Mouse (Mus musculus) embryonic facial prominence, embryonic 14.5 days (tissue): ENCODE measurements around the gene 4921536K21Rik. TPM values are rescaled to one million over a fixed set of nuclear protein-coding genes. Genes with fewer than 3 reads are reported as not detected.
A peak's percentile ranks its signal among the peaks of the same experiment; 100 is the strongest.

Source experiments
- ATAC-seq: fragments of 200-750 bp; cut with Nextera tagmentation; 2 replicates; pipeline ENCODE4 v1.8.0; 2017; ENCODE audit warnings: low read depth, moderate number of reproducible peaks, moderate TSS enrichment
- DNase-seq: peaks from one replicate; pipeline ENCODE4 v3.0.0-alpha.2; 2015; ENCODE audit warnings: low spot score
- H3K27ac ChIP-seq: fragments of 300-500 bp; sonication (generic); replicated peaks from 2 replicates; pipeline ENCODE4 v1.5.1; 2014; ENCODE audit warnings: low read depth, mild to moderate bottlenecking, low read length, moderate library complexity
- H3K27me3 ChIP-seq: fragments of 300-500 bp; sonication (generic); replicated peaks from 2 replicates; pipeline ENCODE4 v1.6.1; 2014; ENCODE audit warnings: low read length; ENCODE audit not compliant: control insufficient read depth, insufficient read depth
- H3K36me3 ChIP-seq: fragments of 300-500 bp; sonication (generic); 2 replicates; pipeline ENCODE4 v1.6.1; 2014; ENCODE audit warnings: low read length, mixed read lengths; ENCODE audit not compliant: control insufficient read depth, insufficient read depth
- H3K4me1 ChIP-seq: fragments of 300-500 bp; sonication (generic); 2 replicates; pipeline ENCODE4 v1.6.1; 2014; ENCODE audit warnings: antibody characterized with exemption, low read length; ENCODE audit not compliant: control insufficient read depth, insufficient read depth
- H3K4me2 ChIP-seq: fragments of 300-500 bp; sonication (generic); 2 replicates; pipeline ENCODE4 v1.6.1; 2014; ENCODE audit warnings: low read depth, mild to moderate bottlenecking, low read length, moderate library complexity, mixed read lengths
- H3K4me3 ChIP-seq: fragments of 300-500 bp; sonication (generic); 2 replicates; pipeline ENCODE4 v1.5.1; 2014; ENCODE audit warnings: low read depth, mild to moderate bottlenecking, low read length
- H3K9ac ChIP-seq: fragments of 300-500 bp; sonication (generic); 2 replicates; pipeline ENCODE4 v1.6.1; 2014; ENCODE audit warnings: low read depth, mild to moderate bottlenecking, low read length, moderate library complexity, mixed read lengths
- H3K9me3 ChIP-seq: fragments of 300-500 bp; sonication (generic); 2 replicates; pipeline ENCODE4 v1.6.1; 2016; ENCODE audit warnings: low read length; ENCODE audit not compliant: control insufficient read depth
- WGBS: fragments of 180-500 bp; shearing (Covaris S2); extraction: QIAGEN DNeasy Blood & Tissue Kit; methylation state at CpG from one replicate; pipeline ENCODE4 v1.1.7; 2014; 5-methylcytosine and 5-hydroxymethylcytosine counted together
- polyA plus RNA-seq: library from polyadenylated mRNA; unstranded; fragments of >200 nt; fragmentation: Nextera tagmentation; extraction: Ambion mirVana; gene quantifications from 2 replicates; pipeline ENCODE4 v1.2.1, GENCODE M21; 2014

4921536K21Rik gene
- polyA plus RNA-seq, 1 experiment from 2014 or later, result 0.21 TPM

DNA sequence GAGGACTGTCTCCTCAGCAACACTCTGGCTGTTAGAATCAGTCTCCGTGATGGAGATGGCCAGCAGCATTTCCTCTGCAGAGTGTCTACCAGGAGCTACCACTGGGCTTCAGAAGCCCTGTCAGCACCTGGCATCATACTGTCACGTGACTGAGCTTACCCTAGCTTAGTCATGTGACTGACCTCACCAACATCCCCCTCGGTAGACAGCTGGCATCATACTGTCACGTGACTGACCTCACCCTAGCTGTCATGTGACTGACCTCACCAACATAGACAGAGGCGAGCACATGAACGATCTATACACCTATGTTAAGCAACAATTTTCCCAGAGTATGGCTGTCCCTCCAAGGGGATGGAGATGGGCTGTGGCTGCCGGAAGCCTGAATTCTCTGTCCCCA is 16.2 kb downstream of the 4921536K21Rik start:
- Histone ChIP-seq H3K9me3 (no peaks in the 10 kb centered on the region), H3K27me3 (no peaks in the 10 kb centered on the region), H3K4me3 (no peak overlapping the region), H3K27ac (no peak overlapping the region), H3K4me2 (no peak overlapping the region), H3K36me3 (no peaks in the 10 kb centered on the region), H3K4me1 (no peaks in the 10 kb centered on the region), H3K9ac (no peak overlapping the region)
- no peak for DNase-seq
- WGBS, result 76% methylated on average over 7 of the region's 7 CpGs
- no peak for ATAC-seq

DNA sequence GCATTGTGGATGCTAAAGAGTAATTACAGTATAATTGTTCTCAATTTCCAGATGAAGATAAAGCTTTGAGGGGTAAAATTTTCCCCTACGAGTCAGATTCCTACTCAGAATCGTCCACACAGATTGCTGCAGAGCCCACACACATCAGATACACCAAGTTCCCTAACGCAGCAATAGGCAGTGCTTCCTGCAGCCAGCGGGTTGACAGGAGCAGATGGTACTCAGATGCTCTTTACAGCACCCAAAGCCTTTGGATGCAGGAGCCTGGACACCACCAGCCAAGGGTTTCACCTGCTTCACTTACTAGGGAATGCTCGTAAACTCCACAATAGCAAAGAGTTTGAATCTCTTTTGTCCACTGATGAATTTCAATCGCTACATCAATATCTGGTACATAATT is 18.5 kb downstream of the 4921536K21Rik start:
- DNase-seq (no peak), ATAC-seq (no peak)
- H3K36me3 ChIP-seq, result no peaks in the 10 kb centered on the region
- H3K27ac ChIP-seq, result no peak overlapping the region
- H3K4me3 ChIP-seq, result no peak overlapping the region
- WGBS, result 76% methylated on average over 6 of the region's 6 CpGs
- no peaks in the 10 kb centered on the region for H3K4me1 ChIP-seq
- no peaks in the 10 kb centered on the region for H3K9me3 ChIP-seq
- H3K27me3 ChIP-seq, result no peaks in the 10 kb centered on the region
- H3K9ac ChIP-seq, result no peak overlapping the region
- H3K4me2 ChIP-seq, result no peak overlapping the region

DNA sequence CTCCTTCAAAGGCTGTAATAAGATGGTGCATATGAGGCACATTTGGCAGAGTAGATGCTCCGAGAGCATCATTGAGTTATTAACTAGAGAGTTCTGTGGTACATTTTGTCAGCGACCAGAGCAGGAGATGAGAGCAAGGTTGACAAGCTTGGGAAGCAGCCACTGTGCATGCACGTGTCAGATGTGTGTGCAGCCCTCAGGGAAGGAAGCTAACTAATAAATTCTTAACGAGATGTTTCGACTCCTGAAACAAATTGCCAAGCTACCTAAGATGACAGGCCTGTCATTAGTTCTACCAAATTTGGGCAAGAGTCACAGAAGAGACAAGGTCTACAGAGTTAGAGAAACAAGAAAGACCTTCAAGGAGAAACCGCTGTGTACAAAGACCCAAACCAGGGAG is 30.6 kb downstream of the 4921536K21Rik start:
- Histone ChIP-seq H3K27me3 (peaks cover 18% of the 10 kb centered on the region), H3K9me3 (no peaks in the 10 kb centered on the region), H3K4me3 (peak overlapping the region; percentile 52), H3K27ac (no peak overlapping the region), H3K36me3 (no peaks in the 10 kb centered on the region), H3K4me1 (peaks cover 4% of the 10 kb centered on the region; the same call in 1 of the 2 replicates), H3K9ac (peak overlapping the region; percentile 64; the same call in 1 of the 2 replicates), H3K4me2 (peak overlapping the region; percentile 70)
- ATAC-seq (peak; percentile 6; the same call in 1 of the 2 replicates), DNase-seq (no peak)
- 23% methylated on average over 6 of the region's 6 CpGs for WGBS

DNA sequence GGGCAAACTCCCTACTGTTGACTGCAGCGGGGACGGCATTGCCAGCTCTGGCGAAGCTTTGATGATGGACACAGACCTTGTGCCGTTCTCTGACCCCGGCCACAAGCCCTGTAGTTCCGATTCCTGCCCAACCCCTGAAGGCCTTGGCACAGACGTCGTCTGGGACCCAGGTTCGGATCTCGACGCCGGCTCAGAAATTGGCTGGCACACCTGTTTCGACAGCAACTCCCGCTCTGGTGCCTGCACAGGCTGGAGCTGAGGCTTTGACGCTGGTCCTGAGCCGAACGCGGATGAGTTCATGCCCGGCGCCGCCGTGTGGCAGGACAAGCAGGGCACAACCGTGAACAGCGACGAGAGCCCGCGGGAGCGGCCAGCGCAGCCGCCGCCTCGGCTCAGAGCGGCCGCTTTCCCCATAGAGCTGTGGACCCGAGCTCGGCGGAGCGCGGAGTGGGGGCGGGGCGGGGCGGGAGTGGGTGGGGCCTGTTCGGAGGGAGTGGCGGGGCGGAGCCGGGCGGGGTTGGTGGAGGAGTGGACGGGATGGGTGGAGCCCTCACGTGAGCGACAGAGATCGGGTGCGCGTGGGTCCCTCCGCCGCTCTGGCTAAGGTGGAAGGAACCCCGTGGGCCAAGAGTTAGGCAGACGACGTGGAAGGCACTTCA is 31.3 kb downstream of the 4921536K21Rik start, which contains the start of gene Osbp2:
Gene Osbp2 (minus strand): TSS at position 450 of the 659 bp plus-strand sequence.
- WGBS, result 4% methylated on average over 46 of the region's 58 CpGs

DNA sequence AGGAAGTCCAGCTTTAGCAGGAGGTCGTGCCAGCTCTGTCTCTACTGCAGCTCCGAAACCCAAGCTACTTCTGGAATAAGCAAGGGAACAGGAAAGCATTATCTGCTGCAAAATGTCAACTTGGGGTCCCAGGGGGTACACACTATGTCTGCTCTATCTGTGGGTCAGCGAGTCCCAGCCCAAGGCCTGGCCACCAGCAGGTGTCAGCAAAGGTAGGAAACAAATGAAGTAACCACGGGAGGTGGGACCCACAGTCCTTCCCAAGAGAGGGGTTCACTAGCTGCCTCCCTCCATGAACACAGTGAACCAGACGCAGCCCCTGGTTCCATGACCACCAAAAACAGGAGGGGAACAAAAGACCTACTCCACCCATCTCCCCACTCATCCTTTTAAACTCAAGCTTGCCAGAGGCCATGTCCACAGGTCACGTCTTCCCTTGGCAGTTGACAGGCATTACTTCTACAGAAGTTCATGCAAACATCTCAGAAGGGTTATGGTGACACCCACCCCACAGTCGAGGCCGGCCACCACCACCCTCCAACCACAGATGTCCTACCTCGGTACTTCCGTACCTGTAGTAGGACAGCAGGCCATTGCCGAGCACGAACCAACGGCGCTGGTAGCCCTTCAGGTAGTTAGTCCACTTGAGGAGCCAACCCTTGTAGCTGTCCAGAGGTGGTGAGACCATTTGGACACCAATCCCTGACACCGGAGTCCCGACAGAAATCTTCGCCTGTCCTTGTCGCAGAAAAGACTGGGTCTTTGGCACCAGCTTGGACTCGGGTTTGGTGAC is 32.0 kb downstream of the 4921536K21Rik start:
- 73% methylated on average over 19 of the region's 19 CpGs for WGBS
- ATAC-seq (no peak), DNase-seq (no peak)
- H3K9ac ChIP-seq, result peak overlapping the region; percentile 64
- peak overlapping the region; percentile 52 for H3K4me3 ChIP-seq
- H3K36me3 ChIP-seq, result no peaks in the 10 kb centered on the region
- H3K27ac ChIP-seq, result no peak overlapping the region
- H3K27me3 ChIP-seq, result peaks cover 18% of the 10 kb centered on the region
- H3K9me3 ChIP-seq, result no peaks in the 10 kb centered on the region
- peak overlapping the region; percentile 70 for H3K4me2 ChIP-seq
- H3K4me1 ChIP-seq, result peaks cover 4% of the 10 kb centered on the region; the same call in 1 of the 2 replicates

More for the DNA sequence above, 31.3 kb downstream of the 4921536K21Rik start, which contains the start of gene Osbp2:
- H3K4me3 ChIP-seq, result peak within 1 kb of the TSS; percentile 52
- H3K36me3 ChIP-seq, result no peaks in the 10 kb centered on the region
- H3K27me3 ChIP-seq, result peaks cover 18% of the 10 kb centered on the region
- peaks cover 4% of the 10 kb centered on the region; the same call in 1 of the 2 replicates for H3K4me1 ChIP-seq
- DNase-seq (peak; percentile 83), ATAC-seq (peak; percentile 95)
- no peaks in the 10 kb centered on the region for H3K9me3 ChIP-seq
- no peak within 1 kb of the TSS for H3K27ac ChIP-seq
- H3K4me2 ChIP-seq, result peak within 1 kb of the TSS; percentile 70
- H3K9ac ChIP-seq, result peak within 1 kb of the TSS; percentile 64

DNA sequence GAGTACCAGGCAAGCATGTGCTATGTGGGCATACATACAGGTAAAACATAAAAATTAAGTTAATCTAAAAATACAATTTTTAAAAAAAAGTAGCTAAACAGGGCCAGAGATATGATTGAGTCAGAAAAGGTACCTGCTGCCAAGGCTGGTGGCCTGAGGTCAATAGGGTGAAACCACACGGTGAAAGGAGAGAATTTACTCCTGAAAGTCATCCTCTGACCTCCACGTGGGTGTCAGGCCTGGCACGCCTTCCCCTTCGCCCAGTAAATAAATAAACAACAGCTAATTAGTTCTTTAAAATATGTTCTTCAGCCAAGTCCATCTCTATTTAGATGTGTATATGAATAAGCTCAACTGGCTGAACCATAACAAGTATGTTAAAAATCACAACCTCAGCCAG is 34.5 kb downstream of the 4921536K21Rik start:
- no peak for DNase-seq
- Histone ChIP-seq H3K9me3 (no peaks in the 10 kb centered on the region), H3K4me3 (no peak overlapping the region), H3K27ac (no peak overlapping the region), H3K36me3 (no peaks in the 10 kb centered on the region), H3K4me2 (no peak overlapping the region), H3K27me3 (peaks cover 10% of the 10 kb centered on the region; the same call in 1 of the 2 replicates), H3K4me1 (peaks cover 4% of the 10 kb centered on the region; the same call in 1 of the 2 replicates), H3K9ac (no peak overlapping the region)
- 66% methylated on average over 4 of the region's 4 CpGs for WGBS
- no peak for ATAC-seq

DNA sequence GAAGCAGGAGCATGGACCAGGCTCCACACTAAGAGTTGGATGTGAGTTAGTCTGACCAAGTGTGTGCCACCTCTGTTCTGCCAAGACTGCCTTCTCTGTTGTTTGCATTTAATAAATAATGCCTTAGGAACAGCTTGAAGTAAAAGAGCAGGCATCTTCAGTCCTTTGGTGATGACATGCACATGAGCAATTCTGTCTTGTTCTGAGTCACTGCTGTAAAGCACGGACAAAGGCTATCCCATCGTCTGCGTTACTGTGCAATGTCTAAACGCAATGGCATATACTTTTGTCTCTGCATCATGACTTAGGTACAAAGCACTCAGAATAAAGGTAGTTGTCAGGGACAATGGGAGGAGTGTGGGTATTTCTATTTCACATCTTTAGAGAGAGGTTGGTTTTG is 35.1 kb downstream of the 4921536K21Rik start:
- WGBS, result 100% methylated on average over 4 of the region's 4 CpGs
- ATAC-seq (no peak), DNase-seq (no peak)
- no peak overlapping the region for H3K4me3 ChIP-seq
- H3K36me3 ChIP-seq, result no peaks in the 10 kb centered on the region
- H3K4me1 ChIP-seq, result peaks cover 4% of the 10 kb centered on the region; the same call in 1 of the 2 replicates
- no peak overlapping the region for H3K9ac ChIP-seq
- peaks cover 8% of the 10 kb centered on the region; the same call in 1 of the 2 replicates for H3K27me3 ChIP-seq
- no peaks in the 10 kb centered on the region for H3K9me3 ChIP-seq
- H3K4me2 ChIP-seq, result no peak overlapping the region
- no peak overlapping the region for H3K27ac ChIP-seq

DNA sequence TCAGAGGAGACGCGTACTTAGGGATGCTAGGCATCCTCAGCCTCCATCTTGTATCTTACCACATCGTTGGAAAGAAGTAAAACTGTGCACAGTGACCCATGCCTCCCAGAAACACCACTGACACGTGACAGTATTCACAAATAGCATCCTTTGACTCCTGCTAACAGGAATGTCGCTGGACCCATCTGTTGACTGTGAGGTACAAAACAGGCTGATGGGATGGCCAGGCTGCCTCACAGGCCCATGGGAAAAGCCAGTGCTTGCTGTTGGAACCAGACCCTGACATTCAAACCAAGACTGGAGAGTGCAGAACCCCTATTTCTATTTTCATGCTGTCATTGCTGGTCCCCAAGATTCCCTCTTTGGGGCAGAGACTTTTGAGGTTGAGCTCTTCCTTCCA is 37.0 kb downstream of the 4921536K21Rik start:
- no peak overlapping the region for H3K4me2 ChIP-seq
- H3K4me1 ChIP-seq, result no peaks in the 10 kb centered on the region
- no peak overlapping the region for H3K4me3 ChIP-seq
- DNase-seq (no peak), ATAC-seq (no peak)
- WGBS, result 75% methylated on average over 5 of the region's 5 CpGs
- H3K9ac ChIP-seq, result no peak overlapping the region
- no peaks in the 10 kb centered on the region for H3K9me3 ChIP-seq
- no peak overlapping the region for H3K27ac ChIP-seq
- no peaks in the 10 kb centered on the region for H3K36me3 ChIP-seq
- H3K27me3 ChIP-seq, result peaks cover 3% of the 10 kb centered on the region; the same call in 1 of the 2 replicates
